Mouse (Mus musculus) CH12.LX (cell line): ENCODE measurements at regions not wholly inside any gene's neighbourhood (a gene's known extent, or its start where the extent isn't known, plus 50 kb on each side); places are given as distances from the start of the nearest gene placed in this dataset.

ENCODE experiments used
- DNase-seq: peaks from one replicate; pipeline ENCODE4 v3.0.0-alpha.2; 2013; ENCODE audit errors: extremely low read depth
- H3K27ac ChIP-seq: 2 replicates; pipeline ENCODE4 v1.5.1; 2012; ENCODE audit warnings: low read depth, mild to moderate bottlenecking, control low read depth, moderate library complexity; ENCODE audit not compliant: insufficient read depth
- H3K27me3 ChIP-seq: replicated peaks from 2 replicates; pipeline ENCODE3; 2012; ENCODE audit warnings: inconsistent platforms
- H3K36me3 ChIP-seq, 2 experiments: replicated peaks in 1 of 2; 2 replicates each; pipeline versions ENCODE3 to v1.6.1; 2012; ENCODE audit warnings: inconsistent platforms in 1 of 2, low read length in 1 of 2, mild to moderate bottlenecking in 1 of 2, mixed read lengths in 1 of 2, moderate library complexity in 1 of 2; ENCODE audit not compliant: control insufficient read depth in 1 of 2, insufficient read depth in 1 of 2
- H3K4me1 ChIP-seq, 2 experiments: 2 replicates each; pipeline ENCODE4 v1.6.1; 2012; ENCODE audit warnings: inconsistent platforms in 1 of 2, moderate library complexity in 1 of 2; ENCODE audit not compliant: insufficient read depth in 2 of 2, control insufficient read depth in 1 of 2
- H3K4me2 ChIP-seq: 2 replicates; pipeline ENCODE4 v1.6.1; 2012; ENCODE audit warnings: low read depth, mild to moderate bottlenecking, control low read depth; ENCODE audit not compliant: poor library complexity, insufficient read depth, severe bottlenecking
- H3K4me3 ChIP-seq, 3 experiments: fragments of 150-350 bp in 1 of 3; sonication (generic) in 1 of 3; replicated peaks in 1 of 3; 2 replicates each; pipeline versions ENCODE3 to v1.5.1; 2011 to 2012; ENCODE audit warnings: low read depth in 2 of 3, low read length in 2 of 3, mild to moderate bottlenecking in 2 of 3, moderate library complexity in 2 of 3, control low read depth in 1 of 3, improper control_type of control experiment in 1 of 3, inconsistent platforms in 1 of 3, mixed read lengths in 1 of 3; ENCODE audit not compliant: poor library complexity in 1 of 3
- H3K79me2 ChIP-seq: replicated peaks from 2 replicates; pipeline ENCODE4 v1.6.1; 2012; ENCODE audit warnings: mild to moderate bottlenecking, moderate library complexity; ENCODE audit not compliant: control insufficient read depth, poor library complexity, insufficient read depth, severe bottlenecking; ENCODE audit errors: extremely low read depth
- H3K9ac ChIP-seq: 2 replicates; pipeline ENCODE4 v1.6.1; 2012; ENCODE audit warnings: low read depth, mild to moderate bottlenecking, control low read depth, moderate library complexity; ENCODE audit not compliant: insufficient read depth
- H3K9me3 ChIP-seq: replicated peaks from 2 replicates; pipeline ENCODE3; 2012; ENCODE audit warnings: low read length, inconsistent platforms, mixed read lengths
- CHD2 ChIP-seq: IDR thresholded peaks from 2 replicates; pipeline ENCODE4 v1.6.1; 2011; ENCODE audit warnings: low read length, improper control_type of control experiment
- CTCF ChIP-seq, 2 experiments: IDR thresholded peaks in 1 of 2; conservative IDR thresholded peaks in 1 of 2; 2 replicates each; pipeline ENCODE4 v1.5.1; 2011 to 2012; ENCODE audit warnings: low read depth in 2 of 2, low read length in 2 of 2, improper control_type of control experiment in 1 of 2, inconsistent platforms in 1 of 2, mild to moderate bottlenecking in 1 of 2, moderate library complexity in 1 of 2
- ETS1 ChIP-seq: conservative IDR thresholded peaks from 2 replicates; pipeline ENCODE4 v1.6.1; 2012; ENCODE audit warnings: low read depth, mild to moderate bottlenecking, inconsistent platforms, low read length, improper control_type of control experiment, moderate library complexity
- GABPA ChIP-seq: IDR thresholded peaks from 2 replicates; pipeline ENCODE4 v1.6.1; 2012; ENCODE audit warnings: low read depth, low read length, improper control_type of control experiment, inconsistent platforms; ENCODE audit not compliant: insufficient replicate concordance
- HCFC1 ChIP-seq: IDR thresholded peaks from 2 replicates; pipeline ENCODE4 v1.6.1; 2012; ENCODE audit warnings: low read depth, mild to moderate bottlenecking, inconsistent platforms, low read length, improper control_type of control experiment
- JUN ChIP-seq: IDR thresholded peaks from 2 replicates; pipeline ENCODE4 v1.6.1; 2011; ENCODE audit warnings: low read depth, mild to moderate bottlenecking, low read length, improper control_type of control experiment, moderate library complexity; ENCODE audit not compliant: insufficient read depth
- JUND ChIP-seq: conservative IDR thresholded peaks from 2 replicates; pipeline ENCODE4 v1.6.1; 2011; ENCODE audit warnings: low read depth, low read length, improper control_type of control experiment
- MAFK ChIP-seq: IDR thresholded peaks from 2 replicates; pipeline ENCODE4 v1.6.1; 2011; ENCODE audit warnings: low read length, improper control_type of control experiment; ENCODE audit not compliant: insufficient replicate concordance
- MAX ChIP-seq: IDR thresholded peaks from 2 replicates; pipeline ENCODE4 v1.6.1; 2011; ENCODE audit warnings: low read length, improper control_type of control experiment
- MEF2A ChIP-seq: IDR thresholded peaks from 2 replicates; pipeline ENCODE4 v1.6.1; 2014; ENCODE audit warnings: low read depth, mild to moderate bottlenecking, inconsistent platforms, low read length, improper control_type of control experiment, borderline replicate concordance
- MXI1 ChIP-seq: IDR thresholded peaks from 2 replicates; pipeline ENCODE4 v1.6.1; 2011; ENCODE audit warnings: mild to moderate bottlenecking, low read depth, low read length, improper control_type of control experiment
- SIN3A ChIP-seq: IDR thresholded peaks from 2 replicates; pipeline ENCODE4 v1.6.1; 2012; ENCODE audit warnings: low read length, improper control_type of control experiment, inconsistent platforms
- SMC3 ChIP-seq: IDR thresholded peaks from 2 replicates; pipeline ENCODE4 v1.6.1; 2011; ENCODE audit warnings: low read depth, low read length, improper control_type of control experiment
- TCF12 ChIP-seq: IDR thresholded peaks from 2 replicates; pipeline ENCODE4 v1.6.1; 2014; ENCODE audit warnings: low read depth, mild to moderate bottlenecking, inconsistent platforms, low read length, improper control_type of control experiment
- UBTF ChIP-seq: IDR thresholded peaks from 2 replicates; pipeline ENCODE4 v1.6.1; 2012; ENCODE audit warnings: low read depth, mild to moderate bottlenecking, inconsistent platforms, low read length, improper control_type of control experiment, moderate library complexity
- USF2 ChIP-seq: conservative IDR thresholded peaks from 2 replicates; pipeline ENCODE4 v1.6.1; 2011; ENCODE audit warnings: low read depth, low read length, improper control_type of control experiment
- dilution Hi-C: fragments of 300-500 bp; cut with MboI; formaldehyde crosslinking; loops from 2 replicates; pipeline ENCODE4 v1.14.3; 2020; ENCODE audit warnings: low sequenced_read_pairs; ENCODE audit not compliant: extremely low pct_unique_long_range_greater_than_20kb, extremely low pct_ligation_motif_present
- in situ Hi-C: fragments of 300-500 bp; cut with MboI; formaldehyde crosslinking; loops from 3 replicates; pipeline ENCODE4 v1.14.3; 2019; ENCODE audit warnings: low sequenced_read_pairs, low pct_ligation_motif_present, low pct_unique_long_range_greater_than_20kb, mixed read lengths

DNA sequence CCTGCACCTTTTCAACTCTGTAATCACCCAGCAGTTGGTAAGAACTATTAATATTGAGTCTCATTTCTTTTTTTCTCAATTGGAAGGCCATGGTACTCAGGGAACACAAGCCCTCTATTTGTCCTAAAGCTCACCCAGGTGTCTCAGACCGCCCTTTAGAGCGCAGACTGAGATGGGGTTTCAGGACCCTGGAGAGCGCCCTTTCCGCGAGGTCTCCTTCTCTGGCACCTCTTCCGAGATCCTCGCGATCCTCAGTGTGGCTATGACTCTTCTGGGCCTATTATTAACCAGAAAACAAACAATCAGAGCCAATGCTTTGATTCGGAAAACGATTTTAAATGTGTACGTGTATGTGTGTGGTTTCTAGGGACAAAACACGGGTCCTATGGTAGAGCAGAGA lies 201.0 kb downstream of the Suds3 start:
- DNase-seq: no peak
- Histone ChIP-seq H3K27ac (no peak overlapping the region), H3K27me3 (no peaks in the 10 kb centered on the region), H3K4me3 (no peak overlapping the region), H3K36me3 (no peaks in the 10 kb centered on the region), H3K9ac (no peak overlapping the region), H3K79me2 (no peaks in the 10 kb centered on the region), H3K4me1 (no peaks in the 10 kb centered on the region), H3K9me3 (peaks cover 92% of the 10 kb centered on the region), H3K4me2 (no peak overlapping the region)
- dilution Hi-C loops (no loop called here), in situ Hi-C loops (no loop called here)
- TF ChIP-seq SMC3: no peak
- TF ChIP-seq SIN3A: no peak
- TF ChIP-seq MXI1: no peak
- TF ChIP-seq GABPA: no peak
- no peak for TF ChIP-seq CTCF (conservative IDR thresholded peaks at IDR 0.05 in 1 of 2, IDR thresholded peaks at IDR 0.05 in 1 of 2; ENCODE audit: low read depth in 2 of 2, low read length in 2 of 2)
- TF ChIP-seq CHD2: no peak
- no peak for TF ChIP-seq JUND
- TF ChIP-seq HCFC1: no peak
- no peak for TF ChIP-seq USF2
- TF ChIP-seq MEF2A: no peak
- TF ChIP-seq ETS1: no peak
- no peak for TF ChIP-seq UBTF
- TF ChIP-seq TCF12: no peak
- TF ChIP-seq JUN: no peak

DNA sequence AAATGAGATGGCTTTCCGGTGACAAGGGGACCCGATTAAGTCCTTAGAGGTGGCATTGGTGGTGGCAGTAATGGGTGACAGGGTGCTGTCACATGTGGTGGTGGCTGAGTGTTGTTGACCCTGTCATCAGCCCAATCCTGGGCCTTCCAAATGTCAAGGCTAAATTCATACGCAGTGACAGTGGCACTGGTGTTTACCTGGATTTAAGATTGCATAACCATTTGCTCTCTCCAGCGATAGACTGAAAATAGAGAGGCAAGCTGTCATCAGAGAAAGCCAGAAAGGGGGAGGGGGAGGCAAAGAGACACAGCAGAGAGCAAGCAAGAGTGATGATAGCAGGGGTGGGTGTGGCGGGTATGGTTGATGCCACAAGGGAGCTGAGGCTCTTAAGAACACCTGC lies 215.1 kb downstream of the Suds3 start:
- H3K27me3 ChIP-seq: no peaks in the 10 kb centered on the region
- no peak overlapping the region for H3K9ac ChIP-seq
- no peak overlapping the region for H3K4me2 ChIP-seq
- no peaks in the 10 kb centered on the region for H3K79me2 ChIP-seq
- TF ChIP-seq MAFK (no peak), MXI1 (no peak), TCF12 (no peak), MAX (no peak), SMC3 (no peak)
- H3K27ac ChIP-seq: no peak overlapping the region
- no peaks in the 10 kb centered on the region for H3K4me1 ChIP-seq
- dilution Hi-C loops: no loop called here
- peaks cover 89% of the 10 kb centered on the region for H3K9me3 ChIP-seq
- H3K36me3 ChIP-seq: no peaks in the 10 kb centered on the region
- in situ Hi-C loops: no loop called here
- no peak overlapping the region for H3K4me3 ChIP-seq
- DNase-seq: no peak
